Mouse (Mus musculus): Measurements from ENCODE around the gene Stox2. TPM values are rescaled to one million over a fixed set of nuclear protein-coding genes. Genes with fewer than 3 reads are reported as not detected.

The Stox2 gene
- polyA plus RNA-seq, 1 experiment from 2014 or later, result 24.5 TPM

GRCm38 (mm10) chr8:47330982-47331381, 115.2 kb downstream of the Stox2 start:
- Histone ChIP-seq H3K36me3 (no peaks in the 10 kb centered on the region), H3K27me3 (no peaks in the 10 kb centered on the region), H3K9ac (replicated peaks) (no peak overlapping the region), H3K9me3 (no peaks in the 10 kb centered on the region), H3K4me2 (no peak overlapping the region), H3K4me3 (replicated peaks) (no peak overlapping the region), H3K4me1 (replicated peaks) (peaks cover 18% of the 10 kb centered on the region), H3K27ac (no peak overlapping the region)
- WGBS, result 29% methylated on average over 5 of the region's 5 CpGs
- no peak for ATAC-seq (ENCODE audit: insufficient number of reproducible peaks, insufficient read depth, low FRiP score, low TSS enrichment, low read depth)

- H3K36me3 ChIP-seq, result no peaks in the 10 kb centered on the region
Observed at GRCm38 (mm10) chr8:47326348-47326747, 119.8 kb downstream of the Stox2 start.

GRCm38 (mm10) chr8:47324117-47324820, 121.9 kb downstream of the Stox2 start:
- no peaks in the 10 kb centered on the region for H3K9me3 ChIP-seq
- 42% methylated on average over 16 of the region's 16 CpGs for WGBS
- no peak overlapping the region for H3K9ac ChIP-seq (replicated peaks)
- H3K27ac ChIP-seq, result no peak overlapping the region
- no peaks in the 10 kb centered on the region for H3K36me3 ChIP-seq
- H3K4me3 ChIP-seq (replicated peaks), result no peak overlapping the region
- no peak for ATAC-seq (ENCODE audit: insufficient number of reproducible peaks, insufficient read depth, low FRiP score, low TSS enrichment, low read depth)
- no peak overlapping the region for H3K4me2 ChIP-seq
- H3K27me3 ChIP-seq, result no peaks in the 10 kb centered on the region
- peaks cover 21% of the 10 kb centered on the region for H3K4me1 ChIP-seq (replicated peaks)

More at GRCm38 (mm10) chr8:47326348-47326747, 119.8 kb downstream of the Stox2 start:
- H3K27me3 ChIP-seq, result no peaks in the 10 kb centered on the region
- WGBS, result 90% methylated on average over 8 of the region's 8 CpGs
- H3K4me2 ChIP-seq, result no peak overlapping the region
- no peak overlapping the region for H3K9ac ChIP-seq (replicated peaks)
- H3K27ac ChIP-seq, result no peak overlapping the region
- no peaks in the 10 kb centered on the region for H3K9me3 ChIP-seq
- no peak for ATAC-seq (ENCODE audit: insufficient number of reproducible peaks, insufficient read depth, low FRiP score, low TSS enrichment, low read depth)
- H3K4me1 ChIP-seq (replicated peaks), result peaks cover 26% of the 10 kb centered on the region
- no peak overlapping the region for H3K4me3 ChIP-seq (replicated peaks)

- 25% methylated on average over 5 of the region's 5 CpGs for WGBS
- H3K4me3 ChIP-seq (replicated peaks), result no peak overlapping the region
- no peaks in the 10 kb centered on the region; the same call in 1 of the 2 replicates for H3K27me3 ChIP-seq
- H3K4me1 ChIP-seq (replicated peaks), result peaks cover 21% of the 10 kb centered on the region
- H3K9ac ChIP-seq (replicated peaks), result no peak overlapping the region
- no peaks in the 10 kb centered on the region for H3K9me3 ChIP-seq
- H3K36me3 ChIP-seq, result no peaks in the 10 kb centered on the region
- no peak overlapping the region for H3K4me2 ChIP-seq
- ATAC-seq (ENCODE audit: insufficient number of reproducible peaks, insufficient read depth, low FRiP score, low TSS enrichment, low read depth), result no peak
- no peak overlapping the region for H3K27ac ChIP-seq
Observed at GRCm38 (mm10) chr8:47321282-47321681, 124.9 kb downstream of the Stox2 start.

GRCm38 (mm10) chr8:47320707-47321106, 125.5 kb downstream of the Stox2 start:
- 44% methylated on average over 2 of the region's 2 CpGs for WGBS
- Histone ChIP-seq H3K27ac (no peak overlapping the region), H3K36me3 (no peaks in the 10 kb centered on the region), H3K9ac (replicated peaks) (no peak overlapping the region), H3K4me1 (replicated peaks) (peaks cover 21% of the 10 kb centered on the region), H3K4me2 (no peak overlapping the region), H3K9me3 (no peaks in the 10 kb centered on the region), H3K27me3 (no peaks in the 10 kb centered on the region; the same call in 1 of the 2 replicates), H3K4me3 (replicated peaks) (no peak overlapping the region)
- no peak for ATAC-seq (ENCODE audit: insufficient number of reproducible peaks, insufficient read depth, low FRiP score, low TSS enrichment, low read depth)

- no peak for ATAC-seq (ENCODE audit: insufficient number of reproducible peaks, insufficient read depth, low FRiP score, low TSS enrichment, low read depth)
- no peak overlapping the region for H3K4me2 ChIP-seq
- H3K4me1 ChIP-seq (replicated peaks), result peaks cover 20% of the 10 kb centered on the region
- H3K9ac ChIP-seq (replicated peaks), result no peak overlapping the region
- H3K27me3 ChIP-seq, result no peaks in the 10 kb centered on the region; the same call in 1 of the 2 replicates
- H3K36me3 ChIP-seq, result no peaks in the 10 kb centered on the region
- H3K4me3 ChIP-seq (replicated peaks), result no peak overlapping the region
- no peaks in the 10 kb centered on the region for H3K9me3 ChIP-seq
- H3K27ac ChIP-seq, result no peak overlapping the region
- 81% methylated on average over 3 of the region's 3 CpGs for WGBS
Observed at GRCm38 (mm10) chr8:47318468-47318867, 127.7 kb downstream of the Stox2 start.

GRCm38 (mm10) chr8:47308176-47308575, 138.0 kb downstream of the Stox2 start:
- Histone ChIP-seq H3K27ac (no peak overlapping the region), H3K27me3 (no peaks in the 10 kb centered on the region), H3K9me3 (no peaks in the 10 kb centered on the region), H3K4me3 (replicated peaks) (no peak overlapping the region), H3K4me2 (no peak overlapping the region), H3K9ac (replicated peaks) (no peak overlapping the region), H3K36me3 (no peaks in the 10 kb centered on the region), H3K4me1 (replicated peaks) (peaks cover 15% of the 10 kb centered on the region)
- no peak for ATAC-seq (ENCODE audit: insufficient number of reproducible peaks, insufficient read depth, low FRiP score, low TSS enrichment, low read depth)
- WGBS, result 91% methylated on average over 6 of the region's 6 CpGs

- no peak overlapping the region for H3K4me2 ChIP-seq
- no peak overlapping the region for H3K9ac ChIP-seq (replicated peaks)
- H3K27me3 ChIP-seq, result no peaks in the 10 kb centered on the region
- no peaks in the 10 kb centered on the region for H3K36me3 ChIP-seq
- no peaks in the 10 kb centered on the region for H3K9me3 ChIP-seq
- H3K4me3 ChIP-seq (replicated peaks), result no peak overlapping the region
- WGBS, result 65% methylated on average over 5 of the region's 5 CpGs
- no peak for ATAC-seq (ENCODE audit: insufficient number of reproducible peaks, insufficient read depth, low FRiP score, low TSS enrichment, low read depth)
- peaks cover 15% of the 10 kb centered on the region for H3K4me1 ChIP-seq (replicated peaks)
- H3K27ac ChIP-seq, result peak overlapping the region; percentile 31; the same call in 1 of the 2 replicates
Observed at GRCm38 (mm10) chr8:47306372-47306771, 139.8 kb downstream of the Stox2 start.

- Histone ChIP-seq H3K27ac (peak overlapping the region; percentile 31; the same call in 1 of the 2 replicates), H3K9ac (replicated peaks) (no peak overlapping the region), H3K36me3 (no peaks in the 10 kb centered on the region), H3K27me3 (no peaks in the 10 kb centered on the region), H3K4me2 (no peak overlapping the region), H3K4me1 (replicated peaks) (peaks cover 15% of the 10 kb centered on the region), H3K4me3 (replicated peaks) (no peak overlapping the region), H3K9me3 (no peaks in the 10 kb centered on the region)
- ATAC-seq (ENCODE audit: insufficient number of reproducible peaks, insufficient read depth, low FRiP score, low TSS enrichment, low read depth), result no peak
- 88% methylated on average over 5 of the region's 5 CpGs for WGBS
Observed at GRCm38 (mm10) chr8:47305880-47306279, 140.3 kb downstream of the Stox2 start.

- no peak overlapping the region for H3K27ac ChIP-seq
- no peaks in the 10 kb centered on the region for H3K4me1 ChIP-seq (replicated peaks)
- H3K27me3 ChIP-seq, result no peaks in the 10 kb centered on the region
- no peak for ATAC-seq (ENCODE audit: insufficient number of reproducible peaks, insufficient read depth, low FRiP score, low TSS enrichment, low read depth)
- H3K9me3 ChIP-seq, result no peaks in the 10 kb centered on the region
- H3K36me3 ChIP-seq, result no peaks in the 10 kb centered on the region
- 88% methylated on average over 3 of the region's 3 CpGs for WGBS
- H3K4me2 ChIP-seq, result no peak overlapping the region
- H3K4me3 ChIP-seq (replicated peaks), result no peak overlapping the region
- no peak overlapping the region for H3K9ac ChIP-seq (replicated peaks)
Observed at GRCm38 (mm10) chr8:47298460-47298859, 147.7 kb downstream of the Stox2 start.

- Histone ChIP-seq H3K27ac (no peak overlapping the region; the same call in 1 of the 2 replicates), H3K27me3 (no peaks in the 10 kb centered on the region), H3K4me1 (replicated peaks) (peaks cover 36% of the 10 kb centered on the region), H3K9me3 (no peaks in the 10 kb centered on the region), H3K36me3 (no peaks in the 10 kb centered on the region), H3K4me2 (peak overlapping the region; percentile 80), H3K9ac (replicated peaks) (peak overlapping the region; percentile 98; the same call in 1 of the 2 replicates), H3K4me3 (replicated peaks) (peak overlapping the region; percentile 92)
- ATAC-seq (ENCODE audit: insufficient number of reproducible peaks, insufficient read depth, low FRiP score, low TSS enrichment, low read depth), result no peak
- 9% methylated on average over 6 of the region's 6 CpGs for WGBS
Observed at GRCm38 (mm10) chr8:47289641-47290040, 156.5 kb downstream of the Stox2 start.

All from limb, embryonic 12.5 days (tissue).